Mouse (Mus musculus) kidney, embryonic 16.5 days (tissue): ENCODE data around the gene Tmem259. TPM values are rescaled to one million over a fixed set of nuclear protein-coding genes. Genes with fewer than 3 reads are reported as not detected.

Experiments
- ATAC-seq: fragments of 200-750 bp; cut with Nextera tagmentation; 2 replicates; pipeline ENCODE4 v1.8.0; 2017; ENCODE audit warnings: moderate TSS enrichment; ENCODE audit not compliant: low FRiP score, low TSS enrichment
- H3K27ac ChIP-seq: fragments of 300-500 bp; sonication (generic); 2 replicates; pipeline ENCODE4 v1.5.1; 2014; ENCODE audit warnings: low read length
- H3K27me3 ChIP-seq: fragments of 300-500 bp; sonication (generic); 2 replicates; pipeline ENCODE4 v1.6.1; 2014; ENCODE audit warnings: low read length, control low read depth, mixed read lengths; ENCODE audit not compliant: insufficient read depth
- H3K36me3 ChIP-seq: fragments of 300-500 bp; sonication (generic); 2 replicates; pipeline ENCODE4 v1.6.1; 2014; ENCODE audit warnings: low read length, control low read depth, mixed read lengths; ENCODE audit not compliant: insufficient read depth
- H3K4me1 ChIP-seq: fragments of 300-500 bp; sonication (generic); 2 replicates; pipeline ENCODE4 v1.6.1; 2014; ENCODE audit warnings: low read length, control low read depth, mixed read lengths; ENCODE audit not compliant: insufficient read depth
- H3K4me2 ChIP-seq: fragments of 300-500 bp; sonication (generic); replicated peaks from 2 replicates; pipeline ENCODE4 v1.6.1; 2014; ENCODE audit warnings: low read depth, low read length
- H3K4me3 ChIP-seq: fragments of 300-500 bp; sonication (generic); 2 replicates; pipeline ENCODE4 v1.5.1; 2014; ENCODE audit warnings: mild to moderate bottlenecking, low read length
- H3K9ac ChIP-seq: fragments of 300-500 bp; sonication (generic); replicated peaks from 2 replicates; pipeline ENCODE4 v1.6.1; 2014; ENCODE audit warnings: low read length
- H3K9me3 ChIP-seq: fragments of 300-500 bp; sonication (generic); 2 replicates; pipeline ENCODE4 v1.6.1; 2016; ENCODE audit warnings: low read length, control low read depth
- WGBS: fragments of 180-500 bp; shearing (Covaris S2); extraction: QIAGEN DNeasy Blood & Tissue Kit; methylation state at CpG from one replicate; pipeline ENCODE4 v1.1.7; 2014; 5-methylcytosine and 5-hydroxymethylcytosine counted together
- polyA plus RNA-seq: library from polyadenylated mRNA; unstranded; fragments of >200 nt; fragmentation: Nextera tagmentation; extraction: Ambion mirVana; gene quantifications from 2 replicates; pipeline ENCODE4 v1.2.1, GENCODE M21; 2015

Tmem259 gene
- polyA plus RNA-seq, 1 experiment from 2014 or later = 11.2 TPM

GRCm38 (mm10) chr10:79991099-79991498 is 7.0 kb upstream of the Tmem259 start:
- Histone ChIP-seq H3K4me2 (peak overlapping the region; percentile 38), H3K4me1 (peaks cover 35% of the 10 kb centered on the region), H3K4me3 (peak overlapping the region; percentile 20; the same call in 1 of the 2 replicates), H3K9ac (no peak overlapping the region), H3K36me3 (peaks cover 42% of the 10 kb centered on the region), H3K9me3 (peaks cover 6% of the 10 kb centered on the region; the same call in 1 of the 2 replicates), H3K27me3 (no peaks in the 10 kb centered on the region), H3K27ac (no peak overlapping the region)
- 64% methylated on average over 12 of the region's 12 CpGs for WGBS
- ATAC-seq = no peak

GRCm38 (mm10) chr10:79989870-79990269 is 5.7 kb upstream of the Tmem259 start:
- no peak for ATAC-seq
- Histone ChIP-seq H3K36me3 (peaks cover 41% of the 10 kb centered on the region), H3K4me1 (peaks cover 40% of the 10 kb centered on the region), H3K4me2 (peak overlapping the region; percentile 74), H3K27ac (peak overlapping the region; percentile 94), H3K9ac (peak overlapping the region; percentile 91), H3K4me3 (peak overlapping the region; percentile 81), H3K9me3 (peaks cover 6% of the 10 kb centered on the region; the same call in 1 of the 2 replicates), H3K27me3 (no peaks in the 10 kb centered on the region)
- WGBS = 9% methylated on average over 15 of the region's 15 CpGs

GRCm38 (mm10) chr10:79989272-79989786 is 5.2 kb upstream of the Tmem259 start:
- Histone ChIP-seq H3K36me3 (peaks cover 35% of the 10 kb centered on the region), H3K27ac (peak overlapping the region; percentile 94), H3K9me3 (peaks cover 6% of the 10 kb centered on the region; the same call in 1 of the 2 replicates), H3K27me3 (no peaks in the 10 kb centered on the region), H3K4me2 (peak overlapping the region; percentile 74), H3K4me1 (peaks cover 40% of the 10 kb centered on the region), H3K4me3 (peak overlapping the region; percentile 81), H3K9ac (peak overlapping the region; percentile 91)
- no peak for ATAC-seq
- 31% methylated on average over 8 of the region's 8 CpGs for WGBS

GRCm38 (mm10) chr10:79988506-79989271 is 4.6 kb upstream of the Tmem259 start, which contains the start of gene Cnn2:
Cnn2 (plus strand) TSS chr10:79988584.
- ATAC-seq = peak; percentile 12; the same call in 1 of the 2 replicates
- under 1% methylated on average over 59 of the region's 59 CpGs for WGBS
- H3K4me3 ChIP-seq = peak within 1 kb of the TSS; percentile 81
- H3K4me2 ChIP-seq = peak within 1 kb of the TSS; percentile 74
- H3K4me1 ChIP-seq = peaks cover 40% of the 10 kb centered on the region
- H3K36me3 ChIP-seq = peaks cover 30% of the 10 kb centered on the region
- H3K27ac ChIP-seq = peak within 1 kb of the TSS; percentile 94
- H3K9me3 ChIP-seq = peaks cover 6% of the 10 kb centered on the region; the same call in 1 of the 2 replicates
- H3K9ac ChIP-seq = peak within 1 kb of the TSS; percentile 91
- no peaks in the 10 kb centered on the region for H3K27me3 ChIP-seq

GRCm38 (mm10) chr10:79987771-79988505 is 3.8 kb upstream of the Tmem259 start:
- peaks cover 46% of the 10 kb centered on the region for H3K4me1 ChIP-seq
- H3K36me3 ChIP-seq = peaks cover 23% of the 10 kb centered on the region
- no peak for ATAC-seq
- no peaks in the 10 kb centered on the region for H3K27me3 ChIP-seq
- WGBS = 10% methylated on average over 27 of the region's 27 CpGs
- peaks cover 6% of the 10 kb centered on the region; the same call in 1 of the 2 replicates for H3K9me3 ChIP-seq
- H3K4me3 ChIP-seq = peak overlapping the region; percentile 81
- peak overlapping the region; percentile 74 for H3K4me2 ChIP-seq
- peak overlapping the region; percentile 91 for H3K9ac ChIP-seq
- H3K27ac ChIP-seq = peak overlapping the region; percentile 94

- H3K36me3 ChIP-seq = peaks cover 14% of the 10 kb centered on the region
- H3K27ac ChIP-seq = peak overlapping the region; percentile 96
- H3K27me3 ChIP-seq = no peaks in the 10 kb centered on the region
- ATAC-seq = no peak
- H3K9ac ChIP-seq = 0 out of 2 replicates have a peak overlapping the region, but pooled peaks have one; percentile 1
- no peak overlapping the region for H3K4me3 ChIP-seq
- 7% methylated on average over 11 of the region's 11 CpGs for WGBS
- peaks cover 6% of the 10 kb centered on the region; the same call in 1 of the 2 replicates for H3K9me3 ChIP-seq
- peaks cover 54% of the 10 kb centered on the region for H3K4me1 ChIP-seq
- H3K4me2 ChIP-seq = peak overlapping the region; percentile 95; the same call in 1 of the 2 replicates
These were observed 2.8 kb upstream of the Tmem259 start for GRCm38 (mm10) chr10:79986963-79987362.

- Histone ChIP-seq H3K9me3 (peaks cover 2% of the 10 kb centered on the region; the same call in 1 of the 2 replicates), H3K4me1 (peaks cover 57% of the 10 kb centered on the region), H3K4me3 (peak overlapping the region; percentile 81), H3K36me3 (peaks cover 7% of the 10 kb centered on the region; the same call in 1 of the 2 replicates), H3K9ac (peak overlapping the region; percentile 61), H3K4me2 (peak overlapping the region; percentile 95), H3K27me3 (no peaks in the 10 kb centered on the region), H3K27ac (peak overlapping the region; percentile 96)
- no peak for ATAC-seq
- 41% methylated on average over 6 of the region's 6 CpGs for WGBS
These were observed 2.2 kb upstream of the Tmem259 start for GRCm38 (mm10) chr10:79986232-79986878.

- Histone ChIP-seq H3K4me3 (peak overlapping the region; percentile 81), H3K9me3 (no peaks in the 10 kb centered on the region), H3K36me3 (no peaks in the 10 kb centered on the region), H3K4me2 (peak overlapping the region; percentile 95), H3K4me1 (peaks cover 59% of the 10 kb centered on the region), H3K27me3 (no peaks in the 10 kb centered on the region), H3K9ac (peak overlapping the region; percentile 89), H3K27ac (peak overlapping the region; percentile 96)
- no peak for ATAC-seq
- WGBS = 2% methylated on average over 35 of the region's 35 CpGs
These were observed 1.5 kb upstream of the Tmem259 start for GRCm38 (mm10) chr10:79985334-79986231.
